Mouse (Mus musculus) liver, embryonic 11.5 days (tissue): Measurements from ENCODE around the gene Aak1. TPM values are rescaled to one million over a fixed set of nuclear protein-coding genes. Genes with fewer than 3 reads are reported as not detected.

Experiments used
- ATAC-seq: fragments of 200-750 bp; cut with Nextera tagmentation; replicated peaks from 2 replicates; pipeline ENCODE4 v1.8.0; 2017; ENCODE audit warnings: moderate number of reproducible peaks, mild to moderate bottlenecking, moderate TSS enrichment, moderate library complexity; ENCODE audit not compliant: low FRiP score
- DNase-seq: peaks from one replicate; pipeline ENCODE4 v3.0.0-alpha.2; 2017; ENCODE audit warnings: low spot score
- H3K27ac ChIP-seq: fragments of 300-500 bp; sonication (generic); 2 replicates; pipeline ENCODE4 v1.5.1; 2014; ENCODE audit warnings: mild to moderate bottlenecking, low read depth, low read length, control low read depth
- H3K27me3 ChIP-seq: fragments of 300-500 bp; sonication (generic); replicated peaks from 2 replicates; pipeline ENCODE4 v1.6.1; 2014; ENCODE audit warnings: low read length, mixed read lengths; ENCODE audit not compliant: control insufficient read depth, insufficient read depth
- H3K36me3 ChIP-seq: fragments of 300-500 bp; sonication (generic); 2 replicates; pipeline ENCODE4 v1.6.1; 2014; ENCODE audit warnings: mild to moderate bottlenecking, low read length, moderate library complexity, mixed read lengths; ENCODE audit not compliant: control insufficient read depth, insufficient read depth
- H3K4me1 ChIP-seq: fragments of 300-500 bp; sonication (generic); replicated peaks from 2 replicates; pipeline ENCODE4 v1.6.1; 2014; ENCODE audit warnings: low read length, mixed read lengths; ENCODE audit not compliant: control insufficient read depth, insufficient read depth
- H3K4me2 ChIP-seq: fragments of 300-500 bp; sonication (generic); 2 replicates; pipeline ENCODE4 v1.6.1; 2014; ENCODE audit warnings: mild to moderate bottlenecking, control low read depth, moderate library complexity
- H3K4me3 ChIP-seq: fragments of 300-500 bp; sonication (generic); 2 replicates; pipeline ENCODE4 v1.5.1; 2014; ENCODE audit warnings: low read depth, low read length, control low read depth
- H3K9ac ChIP-seq: fragments of 300-500 bp; sonication (generic); 2 replicates; pipeline ENCODE4 v1.6.1; 2014; ENCODE audit warnings: low read depth, low read length, control low read depth
- H3K9me3 ChIP-seq: fragments of 300-500 bp; sonication (generic); 2 replicates; pipeline ENCODE4 v1.6.1; 2016; ENCODE audit warnings: low read length, inconsistent platforms, mixed read lengths; ENCODE audit not compliant: control insufficient read depth
- WGBS: fragments of 180-500 bp; shearing (Covaris S2); extraction: QIAGEN DNeasy Blood & Tissue Kit; methylation state at CpG from one replicate; pipeline ENCODE4 v1.1.7; 2014; 5-methylcytosine and 5-hydroxymethylcytosine counted together
- polyA plus RNA-seq: library from polyadenylated mRNA; unstranded; fragments of >200 nt; fragmentation: Nextera tagmentation; extraction: Ambion mirVana; gene quantifications from 2 replicates; pipeline ENCODE4 v1.2.1, GENCODE M21; 2014

Aak1 gene
- 13.1 TPM in 2 replicates for polyA plus RNA-seq

DNA sequence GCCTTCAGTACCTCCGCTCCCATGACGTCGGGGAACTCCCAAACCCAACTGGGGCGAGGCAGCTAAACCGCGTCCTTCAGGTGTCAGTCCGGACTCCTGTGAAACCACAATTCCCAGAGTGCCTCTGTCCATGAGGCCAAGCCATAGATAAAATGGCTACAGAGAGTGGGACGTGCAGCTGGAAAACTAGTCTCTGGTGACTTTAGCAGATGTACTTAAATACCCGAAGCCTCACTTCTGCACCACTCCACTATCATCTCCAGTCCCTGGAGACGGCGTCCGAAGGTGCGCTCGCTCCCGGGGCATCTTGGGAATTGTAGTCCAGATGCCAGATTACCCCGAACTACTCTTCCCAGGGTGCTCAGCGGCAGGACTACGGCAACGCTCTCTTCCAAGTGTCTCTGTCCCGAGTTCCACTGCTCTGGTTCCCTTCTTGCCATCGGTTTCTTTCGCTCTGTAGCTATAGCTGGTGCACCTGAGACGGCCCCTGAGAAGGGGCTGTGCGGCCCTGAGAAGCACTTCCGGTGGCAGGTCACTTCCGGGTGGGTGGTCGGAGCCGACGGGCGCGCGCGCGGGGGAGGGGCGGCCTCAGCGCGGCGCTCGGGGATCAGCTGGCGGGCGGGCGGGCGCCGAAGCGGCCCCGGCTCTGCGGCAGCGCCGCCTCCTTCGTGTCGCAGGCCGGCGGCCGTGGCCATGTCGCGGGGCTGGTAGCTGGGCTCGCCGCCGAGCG lies at the start of gene Aak1:
TSS of gene Aak1 (plus strand) at position 603 of the 730 bp plus-strand sequence.
- H3K4me3 ChIP-seq: peak within 1 kb of the TSS; percentile 85
- no peaks in the 10 kb centered on the region for H3K9me3 ChIP-seq
- no peaks in the 10 kb centered on the region for H3K27me3 ChIP-seq
- H3K4me2 ChIP-seq: peak within 1 kb of the TSS; percentile 88
- DNase-seq: peak; percentile 94
- peak; percentile 89 for ATAC-seq
- peak within 1 kb of the TSS; percentile 85 for H3K27ac ChIP-seq
- under 1% methylated on average over 60 of the region's 60 CpGs for WGBS
- H3K36me3 ChIP-seq: no peaks in the 10 kb centered on the region
- H3K4me1 ChIP-seq: peaks cover 38% of the 10 kb centered on the region
- peak within 1 kb of the TSS; percentile 89 for H3K9ac ChIP-seq

DNA sequence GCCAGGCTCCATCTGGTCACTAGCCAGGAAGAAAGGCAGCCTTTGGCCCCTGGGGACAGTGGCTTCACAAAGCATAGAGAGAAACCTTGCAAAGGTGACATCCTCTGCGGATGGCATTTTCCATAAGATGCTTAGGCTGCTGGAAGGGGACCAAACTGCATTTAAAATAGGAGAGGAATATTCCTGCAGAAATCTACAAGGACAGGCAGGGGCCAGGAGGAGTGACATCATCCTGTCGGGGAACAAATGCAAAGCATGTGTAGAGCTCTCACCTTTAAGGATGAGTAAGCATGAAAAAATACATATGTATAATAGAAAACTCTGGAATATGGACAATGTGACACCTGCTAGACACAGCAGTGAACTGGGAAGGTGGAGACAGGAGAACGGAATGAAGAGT lies 48.9 kb upstream of the Aak1 start:
- 85% methylated on average over 3 of the region's 3 CpGs for WGBS
- H3K4me1 ChIP-seq: no peaks in the 10 kb centered on the region

DNA sequence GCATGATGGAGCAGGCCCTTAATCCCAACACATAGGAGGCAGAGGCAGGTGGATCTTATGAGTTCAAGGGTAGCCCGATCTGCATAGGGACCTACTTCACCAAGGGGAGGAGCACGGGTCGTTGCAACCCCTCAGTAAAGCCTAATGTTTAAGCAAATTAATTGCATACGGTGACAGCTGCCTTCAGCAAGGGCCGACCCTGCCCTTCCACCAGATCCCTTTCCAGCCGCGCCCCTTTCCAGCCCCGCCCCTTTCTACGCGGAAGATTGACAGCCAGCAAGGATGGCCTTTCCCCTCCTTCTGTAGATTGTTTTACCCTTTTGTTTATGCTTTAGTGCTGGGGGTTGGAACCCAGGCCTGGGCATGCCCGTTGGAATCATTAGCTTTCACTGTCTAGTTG lies 47.9 kb upstream of the Aak1 start:
- Histone ChIP-seq H3K4me3 (no peak overlapping the region), H3K27ac (no peak overlapping the region), H3K9me3 (no peaks in the 10 kb centered on the region), H3K36me3 (no peaks in the 10 kb centered on the region), H3K27me3 (peaks cover 5% of the 10 kb centered on the region; the same call in 1 of the 2 replicates), H3K4me1 (no peaks in the 10 kb centered on the region), H3K4me2 (no peak overlapping the region), H3K9ac (no peak overlapping the region)
- ATAC-seq (no peak), DNase-seq (no peak)
- WGBS: 34% methylated on average over 11 of the region's 11 CpGs

More for the DNA sequence above, 48.9 kb upstream of the Aak1 start:
- H3K27ac ChIP-seq: no peak overlapping the region
- DNase-seq (no peak), ATAC-seq (no peak)
- peaks cover 8% of the 10 kb centered on the region; the same call in 1 of the 2 replicates for H3K27me3 ChIP-seq
- no peak overlapping the region for H3K4me2 ChIP-seq
- no peak overlapping the region for H3K9ac ChIP-seq
- H3K9me3 ChIP-seq: no peaks in the 10 kb centered on the region
- no peaks in the 10 kb centered on the region for H3K36me3 ChIP-seq
- H3K4me3 ChIP-seq: no peak overlapping the region

DNA sequence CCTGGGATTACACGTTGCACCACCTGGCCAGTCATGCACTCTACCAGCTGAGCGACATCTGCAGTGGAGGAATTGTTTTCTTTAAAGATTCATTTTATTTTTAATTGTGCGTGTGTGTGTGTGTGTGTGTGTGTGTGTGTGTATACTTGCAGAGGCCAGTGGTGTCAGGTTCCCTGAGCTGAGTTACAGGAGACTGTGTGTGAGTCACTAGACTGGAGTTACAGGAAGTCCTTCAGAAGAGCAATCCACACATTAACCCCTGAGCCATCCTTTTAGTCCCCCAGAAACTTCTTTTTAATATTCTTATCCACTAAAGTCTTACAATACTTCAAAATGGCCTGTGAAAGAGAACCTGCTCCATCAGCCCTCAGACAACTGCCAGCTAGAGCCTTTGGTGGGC lies 44.7 kb upstream of the Aak1 start:
- ATAC-seq: no peak
- H3K9ac ChIP-seq: no peak overlapping the region
- no peaks in the 10 kb centered on the region for H3K36me3 ChIP-seq
- no peak for DNase-seq
- H3K27me3 ChIP-seq: peaks cover 2% of the 10 kb centered on the region; the same call in 1 of the 2 replicates
- H3K27ac ChIP-seq: no peak overlapping the region
- H3K4me2 ChIP-seq: no peak overlapping the region
- H3K4me1 ChIP-seq: no peaks in the 10 kb centered on the region
- H3K9me3 ChIP-seq: no peaks in the 10 kb centered on the region
- H3K4me3 ChIP-seq: no peak overlapping the region
- 76% methylated on average over 3 of the region's 3 CpGs for WGBS

DNA sequence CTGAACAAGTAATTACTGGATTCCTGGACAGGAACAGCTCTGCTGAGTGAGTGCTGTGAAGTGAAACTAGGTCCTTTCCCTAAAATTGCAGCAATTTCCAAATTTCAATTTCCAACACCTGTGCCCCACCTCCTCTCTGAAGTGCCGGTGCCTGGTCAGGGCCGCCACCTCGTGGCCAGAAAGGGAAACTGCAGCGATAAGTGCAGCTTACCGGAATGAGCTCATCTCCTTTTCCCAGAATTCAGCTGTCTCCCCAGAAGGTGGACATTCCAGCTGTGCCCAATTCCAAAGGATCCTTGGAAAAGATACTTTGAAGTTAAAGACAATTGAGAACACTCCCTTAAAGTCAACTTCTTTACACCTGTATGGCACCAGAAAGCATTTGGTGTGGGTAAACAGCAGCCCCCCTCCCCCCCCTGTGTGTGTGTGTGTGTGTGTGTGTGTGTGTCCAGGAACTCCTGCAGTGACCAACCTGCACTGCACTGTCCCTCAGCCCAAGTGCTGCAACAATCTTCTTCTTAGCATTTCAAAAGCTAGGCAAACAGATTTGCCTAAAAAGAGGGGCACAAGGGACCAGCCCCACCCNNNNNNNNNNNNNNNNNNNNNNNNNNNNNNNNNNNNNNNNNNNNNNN lies 42.7 kb upstream of the Aak1 start:
- Histone ChIP-seq H3K9ac (no peak overlapping the region), H3K4me2 (no peak overlapping the region), H3K4me3 (no peak overlapping the region), H3K27ac (no peak overlapping the region), H3K4me1 (no peaks in the 10 kb centered on the region), H3K9me3 (no peaks in the 10 kb centered on the region), H3K27me3 (peaks cover 4% of the 10 kb centered on the region; the same call in 1 of the 2 replicates), H3K36me3 (no peaks in the 10 kb centered on the region)
- DNase-seq: peak; percentile 46
- WGBS: 3% methylated on average over 5 of the region's 5 CpGs
- no peak; the same call in 1 of the 2 replicates for ATAC-seq

DNA sequence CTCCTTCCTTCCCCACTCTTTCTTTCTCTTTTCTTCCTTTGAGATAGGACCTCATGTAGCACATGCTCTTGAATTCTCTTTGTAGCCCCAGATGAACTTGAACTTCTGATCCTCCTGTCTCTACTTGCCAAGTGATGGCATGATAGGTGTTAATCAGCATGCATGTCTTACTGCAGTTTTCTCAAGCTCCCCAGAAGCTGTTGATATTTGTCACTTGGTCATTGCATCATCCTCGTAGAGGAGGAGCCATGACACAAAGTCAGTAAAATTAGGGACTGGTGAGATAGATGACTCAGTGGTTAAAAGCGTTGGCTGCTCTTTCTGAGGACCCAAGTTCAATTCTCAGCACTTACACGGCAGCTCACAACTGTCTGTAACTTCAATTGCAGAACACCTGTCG lies 36.4 kb upstream of the Aak1 start:
- peaks cover 4% of the 10 kb centered on the region; the same call in 1 of the 2 replicates for H3K27me3 ChIP-seq
- WGBS: 48% methylated on average over 4 of the region's 4 CpGs
- H3K4me2 ChIP-seq: no peak overlapping the region
- peaks cover 12% of the 10 kb centered on the region for H3K4me1 ChIP-seq
- no peaks in the 10 kb centered on the region for H3K36me3 ChIP-seq
- no peaks in the 10 kb centered on the region for H3K9me3 ChIP-seq
- ATAC-seq: no peak
- no peak overlapping the region for H3K4me3 ChIP-seq
- no peak overlapping the region for H3K9ac ChIP-seq
- no peak overlapping the region for H3K27ac ChIP-seq
- DNase-seq: no peak

DNA sequence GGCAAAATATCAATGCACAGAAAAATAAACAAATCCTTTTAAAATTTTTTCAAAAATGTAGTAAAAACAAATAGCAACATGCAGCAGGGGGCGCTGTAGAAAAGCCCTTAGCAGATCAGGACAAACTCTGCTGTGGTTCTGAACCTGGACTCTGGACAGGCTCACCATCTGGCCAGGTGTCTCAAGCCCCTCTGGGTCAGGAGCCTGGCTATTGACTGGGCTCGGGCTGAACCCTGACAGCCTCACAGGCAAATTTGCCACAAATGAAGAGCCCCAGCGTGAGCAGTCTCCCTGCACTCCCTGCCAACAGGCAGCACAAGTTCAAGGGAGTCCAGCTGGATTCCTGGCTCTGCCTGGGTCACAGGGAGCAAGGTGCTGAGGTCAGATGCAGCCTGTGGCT lies 36.0 kb upstream of the Aak1 start:
- no peak overlapping the region for H3K4me3 ChIP-seq
- H3K4me2 ChIP-seq: no peak overlapping the region
- H3K9ac ChIP-seq: no peak overlapping the region
- H3K4me1 ChIP-seq: peaks cover 12% of the 10 kb centered on the region
- no peaks in the 10 kb centered on the region for H3K36me3 ChIP-seq
- ATAC-seq (no peak), DNase-seq (no peak)
- no peak overlapping the region for H3K27ac ChIP-seq
- 26% methylated on average over 3 of the region's 3 CpGs for WGBS
- H3K9me3 ChIP-seq: no peaks in the 10 kb centered on the region
- H3K27me3 ChIP-seq: peaks cover 4% of the 10 kb centered on the region; the same call in 1 of the 2 replicates

DNA sequence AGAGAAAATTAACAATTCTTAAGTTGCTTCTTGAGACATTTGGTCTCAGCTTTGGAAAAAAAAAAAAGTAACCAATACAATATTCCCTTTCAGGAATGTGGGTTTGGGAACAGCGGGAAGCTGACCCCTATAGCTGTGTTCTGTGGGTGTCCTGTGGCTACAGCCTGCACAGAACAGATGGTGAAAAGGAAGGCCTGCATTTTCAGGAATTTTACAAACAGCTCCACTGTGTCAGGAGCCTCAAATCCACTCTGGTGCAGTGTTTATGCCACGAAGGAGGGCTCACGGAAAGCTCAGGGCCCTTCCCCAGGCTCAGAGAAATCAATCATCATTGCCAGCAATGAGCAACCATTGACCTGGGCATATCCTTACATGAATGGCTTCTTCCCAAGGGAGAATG lies 34.4 kb upstream of the Aak1 start:
- Histone ChIP-seq H3K36me3 (no peaks in the 10 kb centered on the region), H3K27me3 (no peaks in the 10 kb centered on the region), H3K9ac (no peak overlapping the region), H3K4me3 (no peak overlapping the region), H3K4me1 (peaks cover 12% of the 10 kb centered on the region), H3K4me2 (peak overlapping the region; percentile 40; the same call in 1 of the 2 replicates), H3K9me3 (no peaks in the 10 kb centered on the region), H3K27ac (no peak overlapping the region)
- ATAC-seq (no peak), DNase-seq (no peak)
- 62% methylated on average over 3 of the region's 3 CpGs for WGBS
